Mouse (Mus musculus) lung, adult 2 months (tissue): ENCODE measurements around the gene Moxd1.

Source experiments
- CTCF ChIP-seq: fragments of 200-500 bp; IDR thresholded peaks from 2 replicates; pipeline ENCODE4 v1.5.1; 2011; ENCODE audit warnings: mild to moderate bottlenecking, low read length, control low read depth; ENCODE audit not compliant: insufficient read depth
- POLR2A ChIP-seq: fragments of 200-500 bp; IDR thresholded peaks from 2 replicates; pipeline ENCODE4 v1.6.1; 2011; ENCODE audit warnings: low read depth, mild to moderate bottlenecking, control low read depth, low read length, borderline replicate concordance; ENCODE audit errors: extremely low read depth

GRCm38 (mm10) chr10:24228318-24229183, 5.2 kb downstream of the Moxd1 start:
- no peak for TF ChIP-seq CTCF
- TF ChIP-seq POLR2A = no peak
